Mouse (Mus musculus) myocyte (in vitro differentiated cells): Measurements from ENCODE around the gene Mdm2. TPM values are rescaled to one million over a fixed set of nuclear protein-coding genes. Genes with fewer than 3 reads are reported as not detected.

Source experiments
- H3K27me3 ChIP-seq: one replicate; pipeline ENCODE4 v1.6.1; 2011; ENCODE audit not compliant: control insufficient read depth, insufficient read depth, insufficient read length
- H3K36me3 ChIP-seq: one replicate; pipeline ENCODE4 v1.6.1; 2011; ENCODE audit not compliant: control insufficient read depth, insufficient read depth
- H3K4me2 ChIP-seq: one replicate; pipeline ENCODE4 v1.6.1; 2011; ENCODE audit warnings: low read depth, control low read depth
- H3K4me3 ChIP-seq: one replicate; pipeline ENCODE4 v1.5.1; 2011; ENCODE audit warnings: mild to moderate bottlenecking, control low read depth, moderate library complexity
- H3K79me2 ChIP-seq: one replicate; pipeline ENCODE4 v1.6.1; 2011; ENCODE audit not compliant: control insufficient read depth, insufficient read depth
- H3ac ChIP-seq: one replicate; pipeline ENCODE4 v1.6.1; 2011; ENCODE audit not compliant: control insufficient read depth, insufficient read length
- CEBPB ChIP-seq: IDR thresholded peaks from 2 replicates; pipeline ENCODE4 v1.6.1; 2011; ENCODE audit warnings: mild to moderate bottlenecking, moderate library complexity; ENCODE audit not compliant: poor library complexity, insufficient read depth, severe bottlenecking
- E2F4 ChIP-seq: IDR thresholded peaks from one replicate; pipeline ENCODE4 v1.6.1; 2011; ENCODE audit warnings: mild to moderate bottlenecking, control low read depth, moderate library complexity; ENCODE audit not compliant: insufficient read depth
- MAX ChIP-seq: IDR thresholded peaks from one replicate; pipeline ENCODE4 v1.6.1; 2011; ENCODE audit warnings: low read depth, mild to moderate bottlenecking, control low read depth
- MYOD1 ChIP-seq, 3 experiments: IDR thresholded peaks; one replicate each; pipeline ENCODE4 v1.6.1; 2011; ENCODE audit warnings: control low read depth in 2 of 3, low read depth in 2 of 3, mild to moderate bottlenecking in 2 of 3, moderate library complexity in 1 of 3; ENCODE audit not compliant: insufficient read length in 2 of 3, control insufficient read depth in 1 of 3
- MYOG ChIP-seq, 3 experiments: IDR thresholded peaks; one replicate each; pipeline ENCODE4 v1.6.1; 2011; ENCODE audit warnings: control low read depth in 2 of 3, low read depth in 2 of 3, mild to moderate bottlenecking in 2 of 3; ENCODE audit not compliant: insufficient read length in 2 of 3, control insufficient read depth in 1 of 3, insufficient read depth in 1 of 3
- POLR2A ChIP-seq: IDR thresholded peaks from one replicate; pipeline ENCODE4 v1.6.1; 2011; ENCODE audit warnings: low read depth, mild to moderate bottlenecking, control low read depth, moderate library complexity; ENCODE audit not compliant: insufficient read length
- POLR2AphosphoS2 ChIP-seq: IDR thresholded peaks from one replicate; pipeline ENCODE4 v1.6.1; 2011; ENCODE audit warnings: low read depth, control low read depth; ENCODE audit not compliant: insufficient read length
- REST ChIP-seq: IDR thresholded peaks from one replicate; pipeline ENCODE4 v1.6.1; 2011; ENCODE audit warnings: mild to moderate bottlenecking, control low read depth, moderate library complexity; ENCODE audit not compliant: insufficient read depth, insufficient read length
- SRF ChIP-seq: IDR thresholded peaks from one replicate; pipeline ENCODE4 v1.6.1; 2011; ENCODE audit warnings: low read depth; ENCODE audit not compliant: control insufficient read depth, insufficient read length
- TCF12 ChIP-seq: IDR thresholded peaks from one replicate; pipeline ENCODE4 v1.6.1; 2011; ENCODE audit warnings: mild to moderate bottlenecking, control low read depth; ENCODE audit not compliant: poor library complexity, insufficient read depth, severe bottlenecking
- TCF3 ChIP-seq: IDR thresholded peaks from one replicate; pipeline ENCODE4 v1.6.1; 2011; ENCODE audit warnings: low read depth, control low read depth; ENCODE audit not compliant: insufficient read length
- USF1 ChIP-seq: IDR thresholded peaks from one replicate; pipeline ENCODE4 v1.6.1; 2011; ENCODE audit warnings: low read depth, mild to moderate bottlenecking, control low read depth, moderate library complexity
- polyA plus RNA-seq: library from polyadenylated mRNA; unstranded; fragments of >200 nt; fragmentation: generic; extraction: Trizol; gene quantifications from one replicate; pipeline ENCODE4 v1.2.1, GENCODE M21; 2012; ENCODE audit warnings: missing spikeins

Mdm2 gene
- polyA plus RNA-seq, 1 experiment, result 23.2 TPM

GRCm38 (mm10) chr10:117664208-117664925 lies 46.2 kb downstream of the Mdm2 start:
- Histone ChIP-seq H3K4me3 (no peak overlapping the region), H3ac (no peak overlapping the region), H3K4me2 (no peak overlapping the region), H3K79me2 (no peaks in the 10 kb centered on the region), H3K27me3 (no peaks in the 10 kb centered on the region), H3K36me3 (no peaks in the 10 kb centered on the region)
- no peak for TF ChIP-seq MYOG (IDR thresholded peaks at IDR 0.05; ENCODE audit: control insufficient read depth in 1 of 3, insufficient read depth in 1 of 3, insufficient read length in 2 of 3, low read depth in 2 of 3)
- TF ChIP-seq E2F4, result no peak
- no peak for TF ChIP-seq CEBPB
- TF ChIP-seq MAX, result no peak
- no peak for TF ChIP-seq SRF
- TF ChIP-seq MYOD1 (IDR thresholded peaks at IDR 0.05; ENCODE audit: control insufficient read depth in 1 of 3, insufficient read length in 2 of 3, low read depth in 2 of 3), result no peak
- TF ChIP-seq USF1, result no peak
- no peak for TF ChIP-seq TCF12
- TF ChIP-seq REST, result no peak

- H3K4me3 ChIP-seq, result no peak overlapping the region
- no peaks in the 10 kb centered on the region for H3K27me3 ChIP-seq
- H3K79me2 ChIP-seq, result no peaks in the 10 kb centered on the region
- no peaks in the 10 kb centered on the region for H3K36me3 ChIP-seq
- no peak overlapping the region for H3ac ChIP-seq
- no peak overlapping the region for H3K4me2 ChIP-seq
- TF ChIP-seq CEBPB (no peak), MAX (no peak), SRF (no peak), E2F4 (no peak), POLR2A (no peak), USF1 (no peak), TCF12 (no peak), TCF3 (no peak), REST (no peak), MYOD1 (IDR thresholded peaks at IDR 0.05; ENCODE audit: control insufficient read depth in 1 of 3, insufficient read length in 2 of 3, low read depth in 2 of 3) (no peak), MYOG (IDR thresholded peaks at IDR 0.05; ENCODE audit: control insufficient read depth in 1 of 3, insufficient read depth in 1 of 3, insufficient read length in 2 of 3, low read depth in 2 of 3) (no peak), POLR2AphosphoS2 (no peak)
These were observed 46.7 kb downstream of the Mdm2 start for GRCm38 (mm10) chr10:117663865-117664200.

- Histone ChIP-seq H3K36me3 (no peaks in the 10 kb centered on the region), H3K27me3 (no peaks in the 10 kb centered on the region), H3K4me3 (no peak overlapping the region), H3K4me2 (no peak overlapping the region), H3ac (no peak overlapping the region), H3K79me2 (no peaks in the 10 kb centered on the region)
- TF ChIP-seq REST (no peak), CEBPB (no peak), MYOG (IDR thresholded peaks at IDR 0.05; ENCODE audit: control insufficient read depth in 1 of 3, insufficient read depth in 1 of 3, insufficient read length in 2 of 3, low read depth in 2 of 3) (no peak), TCF3 (no peak), TCF12 (no peak), MAX (no peak), POLR2AphosphoS2 (no peak), POLR2A (no peak), MYOD1 (IDR thresholded peaks at IDR 0.05; ENCODE audit: control insufficient read depth in 1 of 3, insufficient read length in 2 of 3, low read depth in 2 of 3) (no peak), USF1 (no peak), SRF (no peak), E2F4 (no peak)
These were observed 47.3 kb downstream of the Mdm2 start for GRCm38 (mm10) chr10:117663056-117663864.

GRCm38 (mm10) chr10:117662316-117663055 lies 48.1 kb downstream of the Mdm2 start:
- Histone ChIP-seq H3K27me3 (no peaks in the 10 kb centered on the region), H3K4me2 (no peak overlapping the region), H3K36me3 (no peaks in the 10 kb centered on the region), H3K4me3 (no peak overlapping the region), H3ac (no peak overlapping the region), H3K79me2 (no peaks in the 10 kb centered on the region)
- TF ChIP-seq POLR2AphosphoS2 (no peak), TCF3 (no peak), CEBPB (no peak), MYOD1 (IDR thresholded peaks at IDR 0.05; ENCODE audit: control insufficient read depth in 1 of 3, insufficient read length in 2 of 3, low read depth in 2 of 3) (no peak), TCF12 (no peak), REST (no peak), E2F4 (no peak)
